In the genomic region with DNA sequence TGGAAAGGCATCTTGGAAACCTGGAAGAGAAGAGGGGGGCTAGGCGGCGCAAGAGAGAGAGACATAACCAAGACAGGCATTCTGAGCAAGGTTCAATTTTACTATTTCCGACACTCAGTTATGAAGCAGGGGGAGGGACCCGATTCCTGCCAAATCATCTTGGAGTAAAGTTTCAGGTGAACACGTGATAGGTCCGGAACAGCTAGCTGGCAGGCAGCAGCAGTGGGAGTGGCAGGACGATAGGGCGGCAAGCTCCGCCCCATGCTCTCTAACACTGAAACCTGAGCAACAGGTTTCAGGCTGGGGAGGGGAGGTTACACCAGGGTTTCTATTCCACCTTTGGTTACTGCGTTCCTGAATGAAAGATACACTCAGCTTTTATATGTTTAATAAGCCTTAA, we compare ENCODE assay signal across 28 mouse cellular contexts. TPM values are rescaled to one million over a fixed set of nuclear protein-coding genes. Genes with fewer than 3 reads are reported as not detected.
A peak's percentile ranks its signal among the peaks of the same experiment; 100 is the strongest.
DNase-seq lines count a peak whose midpoint lies in the region; ATAC-seq and TF ChIP-seq lines count a peak whose summit lies in the region.
"Had no signal": no experiment of that assay in that cellular context is flagged by ENCODE, and none has a peak within 500 bp of the region (broad histone marks: within the 10 kb centered on the region; RNA-seq: fewer than 3 reads in every experiment).

No protein-coding gene starts in this region.

- H3K36me3 ChIP-seq in lung, embryonic 14.5 days (ENCODE audit: insufficient read depth), result no peaks in the 10 kb centered on the region
- H3K36me3 ChIP-seq in intestine, embryonic 16.5 days (ENCODE audit: control insufficient read depth, insufficient read depth, low read length), result no peaks in the 10 kb centered on the region
- H3K36me3 ChIP-seq in neural tube, embryonic 15.5 days, result no peaks in the 10 kb centered on the region
- H3K36me3 ChIP-seq: embryonic facial prominence, embryonic 12.5 days; forebrain, embryonic 12.5 days; hindbrain, embryonic 10.5 days; liver, embryonic 15.5 days; midbrain, embryonic 13.5 days had no signal

- TF ChIP-seq CTCF in gastrocnemius, adult 2 months (IDR thresholded peaks at IDR 0.05), result no peak
- TF ChIP-seq CTCF in lung, embryonic 14.5 days (IDR thresholded peaks at IDR 0.05; ENCODE audit: low read depth), result no peak

- intact Hi-C loops in gastrocnemius, adult 2 months (cut with DNase I), result no loop called here

- ATAC-seq in lung, embryonic 14.5 days (ENCODE audit: insufficient read depth), result no peak
- 0 out of 2 replicates have a peak, but pooled peaks have one; percentile 46 for ATAC-seq in intestine, embryonic 16.5 days
- no peak for ATAC-seq in neural tube, embryonic 15.5 days (ENCODE audit: low FRiP score)
- ATAC-seq: CD4-positive, CD25-positive, alpha-beta regulatory T cell, adult 4 months; hindbrain, embryonic 16.5 days; midbrain, embryonic 13.5 days had no signal

- 45% methylated on average over 10 of the region's 10 CpGs for WGBS in lung, embryonic 14.5 days
- WGBS in intestine, embryonic 16.5 days, result 51% methylated on average over 10 of the region's 10 CpGs
- 62% methylated on average over 10 of the region's 10 CpGs for WGBS in neural tube, embryonic 15.5 days

- no peak overlapping the region for H3K9ac ChIP-seq in lung, embryonic 14.5 days
- no peak overlapping the region for H3K9ac ChIP-seq in intestine, embryonic 16.5 days (ENCODE audit: low read depth, low read length)
- H3K9ac ChIP-seq in neural tube, embryonic 15.5 days (replicated peaks), result no peak overlapping the region
- H3K9ac ChIP-seq: embryonic facial prominence, embryonic 12.5 days; forebrain, embryonic 12.5 days; liver, embryonic 15.5 days; midbrain, embryonic 13.5 days had no signal

- no peaks in the 10 kb centered on the region for H3K4me1 ChIP-seq in lung, embryonic 14.5 days (ENCODE audit: insufficient read depth)
- no peaks in the 10 kb centered on the region for H3K4me1 ChIP-seq in intestine, embryonic 16.5 days (ENCODE audit: control insufficient read depth, insufficient read depth, low read length)
- H3K4me1 ChIP-seq in neural tube, embryonic 15.5 days, result no peaks in the 10 kb centered on the region
- H3K4me1 ChIP-seq: embryonic facial prominence, embryonic 12.5 days; forebrain, embryonic 12.5 days; hindbrain, embryonic 10.5 days; liver, embryonic 15.5 days; midbrain, embryonic 13.5 days had no signal

- H3K27me3 ChIP-seq in lung, embryonic 14.5 days (ENCODE audit: insufficient read depth, low read length), result no peaks in the 10 kb centered on the region
- H3K27me3 ChIP-seq in intestine, embryonic 16.5 days (replicated peaks; ENCODE audit: control insufficient read depth, insufficient read depth, low read length), result no peaks in the 10 kb centered on the region
- H3K27me3 ChIP-seq in neural tube, embryonic 15.5 days (replicated peaks), result no peaks in the 10 kb centered on the region
- H3K27me3 ChIP-seq: embryonic facial prominence, embryonic 12.5 days; forebrain, embryonic 12.5 days; liver, embryonic 15.5 days; megakaryocyte, embryonic 14.5 days; midbrain, embryonic 13.5 days had no signal

- DNase-seq in gastrocnemius, adult 2 months, result peak; percentile 44
- no peak for DNase-seq in gastrocnemius, postnatal 4 days (ENCODE audit: low spot score in 2 of 2)
- DNase-seq in lung, embryonic 14.5 days, result peak; percentile 8
- DNase-seq in lung, postnatal 10 days, result no peak
- no peak for DNase-seq in cerebellum, adult 18-20 months
- DNase-seq: adrenal gland, adult 2 months; cerebellum, adult 11 months; cerebellum, postnatal 10 days; kidney, adult 11 months; kidney, postnatal 10 days; layer of hippocampus, adult 9-11 months; lung, postnatal 14 days; right cerebral cortex, postnatal 14 days; thymus, postnatal 36 days had no signal

- no peaks in the 10 kb centered on the region for H3K9me3 ChIP-seq in lung, embryonic 14.5 days (ENCODE audit: low read depth, low read length)
- no peaks in the 10 kb centered on the region for H3K9me3 ChIP-seq in intestine, embryonic 16.5 days (ENCODE audit: control insufficient read depth, low read length)
- no peaks in the 10 kb centered on the region for H3K9me3 ChIP-seq in neural tube, embryonic 15.5 days (replicated peaks)
- H3K9me3 ChIP-seq: embryonic facial prominence, embryonic 12.5 days; forebrain, embryonic 12.5 days; hindbrain, embryonic 10.5 days; liver, embryonic 15.5 days; megakaryocyte, embryonic 14.5 days; midbrain, embryonic 13.5 days had no signal

- H3K4me3 ChIP-seq in gastrocnemius, adult 2 months, result no peak overlapping the region
- no peak overlapping the region for H3K4me3 ChIP-seq in lung, embryonic 14.5 days (ENCODE audit: low read depth, low read length)
- no peak overlapping the region for H3K4me3 ChIP-seq in intestine, embryonic 16.5 days (ENCODE audit: low read length)
- H3K4me3 ChIP-seq in neural tube, embryonic 15.5 days (replicated peaks), result no peak overlapping the region
- H3K4me3 ChIP-seq: embryonic facial prominence, embryonic 12.5 days; erythroblast, embryonic 14.5 days; forebrain, embryonic 12.5 days; hindbrain, embryonic 10.5 days; liver, embryonic 15.5 days; megakaryocyte, embryonic 14.5 days; midbrain, embryonic 13.5 days had no signal

- no peak overlapping the region for H3K4me2 ChIP-seq in lung, embryonic 14.5 days
- no peak overlapping the region for H3K4me2 ChIP-seq in intestine, embryonic 16.5 days (ENCODE audit: low read depth, low read length)
- no peak overlapping the region for H3K4me2 ChIP-seq in neural tube, embryonic 15.5 days
- H3K4me2 ChIP-seq: embryonic facial prominence, embryonic 12.5 days; forebrain, embryonic 12.5 days; heart, embryonic 11.5 days; liver, embryonic 15.5 days; midbrain, embryonic 13.5 days had no signal

- H3K27ac ChIP-seq in gastrocnemius, adult 2 months, result no peak overlapping the region
- no peak overlapping the region for H3K27ac ChIP-seq in lung, embryonic 14.5 days (ENCODE audit: low read depth)
- H3K27ac ChIP-seq in intestine, embryonic 16.5 days (ENCODE audit: low read length), result no peak overlapping the region
- no peak overlapping the region for H3K27ac ChIP-seq in neural tube, embryonic 15.5 days (replicated peaks)
- H3K27ac ChIP-seq: embryonic facial prominence, embryonic 12.5 days; forebrain, embryonic 12.5 days; hindbrain, embryonic 10.5 days; liver, embryonic 15.5 days; midbrain, embryonic 13.5 days had no signal

RNA-seq across cellular contexts. Expression of gene 4930578C19Rik, which starts 58.9 kb away (rescaled TPM):
- total RNA-seq in gastrocnemius, adult 2 months (2021), result 1 to 10 TPM; 2.4 to 2.8 TPM
- 1 to 10 TPM; 2.6 to 3.5 TPM for total RNA-seq in gastrocnemius, postnatal 4 days (2021)
- polyA plus RNA-seq in lung, embryonic 14.5 days (2014; fragmentation: Nextera tagmentation; extraction: Ambion mirVana), result 1.9 and 2.2 TPM in 2 replicates
- 0.50 and 0.62 TPM in 2 replicates for polyA plus RNA-seq in intestine, embryonic 16.5 days (2015; fragmentation: Nextera tagmentation; extraction: Ambion mirVana)
- 0.64 and 0.98 TPM in 2 replicates for polyA plus RNA-seq in neural tube, embryonic 15.5 days (2015; fragmentation: Nextera tagmentation; extraction: Ambion mirVana)
- total RNA-seq: ES-E14; granulocyte monocyte progenitor cell, adult 5-6 weeks had no signal
- polyA plus RNA-seq: CD4-positive, CD25-positive, alpha-beta regulatory T cell, adult 4 months; erythroblast, embryonic 14.5 days; liver, embryonic 15.5 days had no signal

Comparison
In these comparisons a context has a peak if more than half of its experiments do, and no peak if none do; other contexts are left out.
1. DNase-seq: peak in gastrocnemius, adult 2 months (single experiment) and lung, embryonic 14.5 days (single experiment); none in gastrocnemius, postnatal 4 days (0 of 2), lung, postnatal 10 days (single experiment) and cerebellum, adult 18-20 months (0 of 2).